Mouse (Mus musculus) splenic B cell, adult 2 months (primary cell): ENCODE data around the gene Ift122.

Experiments used
- DNase-seq: peaks from one replicate; pipeline ENCODE4 v3.0.0-alpha.2; 2011; ENCODE audit warnings: low read depth, low spot score
- H3K27me3 ChIP-seq: 2 replicates; pipeline ENCODE4 v1.6.1; 2012; ENCODE audit warnings: mild to moderate bottlenecking, low read length, moderate library complexity, mixed read lengths; ENCODE audit not compliant: control insufficient read depth, poor library complexity, insufficient read depth, severe bottlenecking
- H3K36me3 ChIP-seq: 2 replicates; pipeline ENCODE4 v1.6.1; 2012; ENCODE audit warnings: mild to moderate bottlenecking, low read length, moderate library complexity, mixed read lengths; ENCODE audit not compliant: control insufficient read depth, poor library complexity, insufficient read depth, severe bottlenecking

Ift122 gene

GRCm38 (mm10) chr6:115830779-115831601, 22.3 kb upstream of the Ift122 start:
- H3K27me3 ChIP-seq, result no peaks in the 10 kb centered on the region
- peak; percentile 38 for DNase-seq
- H3K36me3 ChIP-seq, result no peaks in the 10 kb centered on the region

GRCm38 (mm10) chr6:115832152-115832850, 21.0 kb upstream of the Ift122 start:
- Histone ChIP-seq H3K27me3 (no peaks in the 10 kb centered on the region), H3K36me3 (no peaks in the 10 kb centered on the region)
- no peak for DNase-seq

- Histone ChIP-seq H3K27me3 (no peaks in the 10 kb centered on the region), H3K36me3 (no peaks in the 10 kb centered on the region)
- no peak for DNase-seq
Observed at GRCm38 (mm10) chr6:115833861-115834260, 19.4 kb upstream of the Ift122 start.

GRCm38 (mm10) chr6:115838161-115838597, 15.1 kb upstream of the Ift122 start, which contains the start of gene Efcab12:
TSS of gene Efcab12 (minus strand) at chr6:115838412.
- Histone ChIP-seq H3K36me3 (no peaks in the 10 kb centered on the region), H3K27me3 (no peaks in the 10 kb centered on the region)
- DNase-seq, result peak; percentile 44

- DNase-seq, result no peak
- Histone ChIP-seq H3K36me3 (peaks cover 4% of the 10 kb centered on the region), H3K27me3 (no peaks in the 10 kb centered on the region)
Observed at GRCm38 (mm10) chr6:115838745-115839144, 14.5 kb upstream of the Ift122 start.

- DNase-seq, result no peak
- no peaks in the 10 kb centered on the region for H3K27me3 ChIP-seq
- H3K36me3 ChIP-seq, result peaks cover 7% of the 10 kb centered on the region
Observed at GRCm38 (mm10) chr6:115845006-115845405, 8.3 kb upstream of the Ift122 start.

- H3K36me3 ChIP-seq, result peaks cover 9% of the 10 kb centered on the region
- H3K27me3 ChIP-seq, result no peaks in the 10 kb centered on the region
- DNase-seq, result peak; percentile 85
Observed at GRCm38 (mm10) chr6:115846640-115847411, 6.4 kb upstream of the Ift122 start.

GRCm38 (mm10) chr6:115848598-115849304, 4.5 kb upstream of the Ift122 start:
- peak; percentile 53 for DNase-seq
- Histone ChIP-seq H3K36me3 (peaks cover 4% of the 10 kb centered on the region), H3K27me3 (no peaks in the 10 kb centered on the region)

GRCm38 (mm10) chr6:115852446-115853090, 702 bp upstream of the Ift122 start:
- 0 out of 2 replicates have a peak, but pooled peaks cover 2% of the 10 kb centered on the region for H3K36me3 ChIP-seq
- H3K27me3 ChIP-seq, result no peaks in the 10 kb centered on the region
- no peak for DNase-seq

- 0 out of 2 replicates have a peak, but pooled peaks cover 2% of the 10 kb centered on the region for H3K36me3 ChIP-seq
- peak; percentile 17 for DNase-seq
- no peaks in the 10 kb centered on the region for H3K27me3 ChIP-seq
Observed at GRCm38 (mm10) chr6:115853985-115854384, 715 bp downstream of the Ift122 start.

GRCm38 (mm10) chr6:115854432-115854831, 1.2 kb downstream of the Ift122 start:
- peak; percentile 64 for DNase-seq
- no peaks in the 10 kb centered on the region for H3K27me3 ChIP-seq
- 0 out of 2 replicates have a peak, but pooled peaks cover 2% of the 10 kb centered on the region for H3K36me3 ChIP-seq

GRCm38 (mm10) chr6:115855733-115856360, 2.6 kb downstream of the Ift122 start:
- no peak for DNase-seq
- no peaks in the 10 kb centered on the region for H3K36me3 ChIP-seq
- H3K27me3 ChIP-seq, result no peaks in the 10 kb centered on the region

- Histone ChIP-seq H3K36me3 (no peaks in the 10 kb centered on the region), H3K27me3 (no peaks in the 10 kb centered on the region)
- DNase-seq, result no peak
Observed at GRCm38 (mm10) chr6:115856361-115856745, 3.1 kb downstream of the Ift122 start.
